Mouse (Mus musculus): ENCODE results near the gene Bach1.

Gene Bach1

DNA sequence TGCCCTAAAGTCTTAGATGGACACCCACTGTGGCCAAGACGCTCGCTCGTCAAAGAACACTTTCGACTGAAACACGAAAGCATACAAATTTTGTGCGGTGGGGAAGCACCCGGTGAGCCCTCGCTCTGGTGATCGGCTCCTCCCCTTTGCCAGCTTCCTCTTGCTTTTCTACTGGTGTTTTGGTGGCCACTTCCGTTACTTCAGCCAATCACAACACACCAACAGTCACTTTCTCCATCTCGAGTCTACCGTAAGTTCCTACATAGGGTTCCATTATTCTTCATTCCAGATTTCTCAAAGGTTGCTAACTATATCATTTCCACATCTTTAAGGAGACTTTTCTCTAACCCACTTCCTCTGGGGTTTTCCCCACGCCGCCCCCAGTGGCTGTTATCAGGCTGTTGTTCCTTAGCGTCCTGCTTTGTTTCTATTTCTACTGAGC is 65.9 kb downstream of the Bach1 start:
- TF ChIP-seq NANOG (IDR thresholded peaks at IDR 0.05; ENCODE audit: borderline replicate concordance, low read length): no peak
- TF ChIP-seq CTCF (conservative IDR thresholded peaks at IDR 0.05; ENCODE audit: low read length): no peak
- TF ChIP-seq POU5F1 (IDR thresholded peaks at IDR 0.05; ENCODE audit: borderline replicate concordance, low read length): no peak
- Histone ChIP-seq H3K9me3 (ENCODE audit: low read length) (peaks cover 10% of the 10 kb centered on the region), H3K4me3 (replicated peaks; ENCODE audit: low read length) (no peak overlapping the region), H3K27me3 (ENCODE audit: insufficient read depth, low read length) (no peaks in the 10 kb centered on the region; the same call in 1 of the 2 replicates), H3K36me3 (ENCODE audit: insufficient read depth, low read length) (no peaks in the 10 kb centered on the region), H3K4me1 (replicated peaks; ENCODE audit: low read depth, low read length) (no peaks in the 10 kb centered on the region)

- Histone ChIP-seq H3K4me3 (replicated peaks; ENCODE audit: low read length) (no peak overlapping the region), H3K27me3 (ENCODE audit: insufficient read depth, low read length) (no peaks in the 10 kb centered on the region), H3K4me1 (replicated peaks; ENCODE audit: low read depth, low read length) (no peaks in the 10 kb centered on the region), H3K36me3 (ENCODE audit: insufficient read depth, low read length) (no peaks in the 10 kb centered on the region), H3K9me3 (ENCODE audit: low read length) (peaks cover 10% of the 10 kb centered on the region)
- TF ChIP-seq CTCF (conservative IDR thresholded peaks at IDR 0.05; ENCODE audit: low read length) (no peak), NANOG (IDR thresholded peaks at IDR 0.05; ENCODE audit: borderline replicate concordance, low read length) (no peak), POU5F1 (IDR thresholded peaks at IDR 0.05; ENCODE audit: borderline replicate concordance, low read length) (no peak)
Measured at GRCm38 (mm10) chr16:87765984-87766383, 67.2 kb downstream of the Bach1 start.

GRCm38 (mm10) chr16:87770576-87770975 is 71.8 kb downstream of the Bach1 start:
- no peak for TF ChIP-seq NANOG (IDR thresholded peaks at IDR 0.05; ENCODE audit: borderline replicate concordance, low read length)
- TF ChIP-seq POU5F1 (IDR thresholded peaks at IDR 0.05; ENCODE audit: borderline replicate concordance, low read length): no peak
- no peak for TF ChIP-seq CTCF (conservative IDR thresholded peaks at IDR 0.05; ENCODE audit: low read length)
- Histone ChIP-seq H3K36me3 (ENCODE audit: insufficient read depth, low read length) (no peaks in the 10 kb centered on the region), H3K4me1 (replicated peaks; ENCODE audit: low read depth, low read length) (no peaks in the 10 kb centered on the region), H3K27me3 (ENCODE audit: insufficient read depth, low read length) (no peaks in the 10 kb centered on the region), H3K9me3 (ENCODE audit: low read length) (peaks cover 7% of the 10 kb centered on the region; the same call in 1 of the 2 replicates), H3K4me3 (replicated peaks; ENCODE audit: low read length) (no peak overlapping the region)

GRCm38 (mm10) chr16:87771926-87772325 is 73.2 kb downstream of the Bach1 start:
- Histone ChIP-seq H3K4me1 (replicated peaks; ENCODE audit: low read depth, low read length) (no peaks in the 10 kb centered on the region), H3K27me3 (ENCODE audit: insufficient read depth, low read length) (no peaks in the 10 kb centered on the region), H3K4me3 (replicated peaks; ENCODE audit: low read length) (no peak overlapping the region), H3K36me3 (ENCODE audit: insufficient read depth, low read length) (no peaks in the 10 kb centered on the region), H3K9me3 (ENCODE audit: low read length) (peaks cover 7% of the 10 kb centered on the region; the same call in 1 of the 2 replicates)
- no peak for TF ChIP-seq NANOG (IDR thresholded peaks at IDR 0.05; ENCODE audit: borderline replicate concordance, low read length)
- TF ChIP-seq POU5F1 (IDR thresholded peaks at IDR 0.05; ENCODE audit: borderline replicate concordance, low read length): no peak

DNA sequence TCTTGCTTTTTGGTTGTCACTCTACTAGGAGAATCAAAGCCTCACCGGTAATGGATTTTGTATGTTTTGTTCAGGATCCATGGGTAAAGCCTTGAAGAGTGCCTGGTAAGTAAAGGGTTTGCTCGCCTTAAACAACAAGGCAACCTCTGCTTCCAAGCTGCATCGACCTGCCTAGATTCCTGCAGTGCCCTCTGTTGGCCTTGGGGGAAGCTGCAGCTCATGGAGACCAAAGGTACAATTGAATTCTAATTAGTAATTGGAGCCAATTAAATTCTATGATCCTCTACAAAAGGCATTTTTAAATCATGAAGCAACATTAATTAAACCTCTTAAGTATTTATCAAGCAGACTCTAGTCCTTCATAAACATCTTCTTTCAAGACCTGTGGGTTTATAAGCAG is 75.7 kb downstream of the Bach1 start:
- TF ChIP-seq NANOG (IDR thresholded peaks at IDR 0.05; ENCODE audit: borderline replicate concordance, low read length): no peak
- TF ChIP-seq CTCF (conservative IDR thresholded peaks at IDR 0.05; ENCODE audit: low read length): peak; percentile 77

DNA sequence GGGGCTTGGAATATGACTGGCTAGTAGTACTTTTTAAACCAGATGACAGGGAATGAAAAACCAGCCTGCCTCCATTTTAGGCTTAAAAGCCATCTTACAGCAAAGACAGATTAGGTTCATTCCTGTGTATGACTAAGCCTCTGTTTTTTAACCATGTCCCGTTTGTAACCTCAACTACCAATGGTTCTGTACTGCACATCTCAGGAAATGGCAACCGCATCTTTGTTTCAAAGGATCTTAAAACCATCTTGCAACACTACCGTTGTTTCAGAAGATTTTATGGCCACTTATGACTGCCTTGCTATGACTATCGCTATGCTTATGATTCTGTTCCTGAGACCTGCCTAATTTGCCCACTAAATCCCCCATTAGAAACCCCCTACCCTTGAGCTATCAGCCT is 78.6 kb downstream of the Bach1 start:
- Histone ChIP-seq H3K9me3 (ENCODE audit: low read length) (no peaks in the 10 kb centered on the region), H3K36me3 (ENCODE audit: insufficient read depth, low read length) (no peaks in the 10 kb centered on the region), H3K4me1 (replicated peaks; ENCODE audit: low read depth, low read length) (no peaks in the 10 kb centered on the region), H3K27me3 (ENCODE audit: insufficient read depth, low read length) (no peaks in the 10 kb centered on the region), H3K4me3 (replicated peaks; ENCODE audit: low read length) (no peak overlapping the region)
- TF ChIP-seq POU5F1 (IDR thresholded peaks at IDR 0.05; ENCODE audit: borderline replicate concordance, low read length) (no peak), NANOG (IDR thresholded peaks at IDR 0.05; ENCODE audit: borderline replicate concordance, low read length) (no peak), CTCF (conservative IDR thresholded peaks at IDR 0.05; ENCODE audit: low read length) (no peak)

More for the DNA sequence above, 75.7 kb downstream of the Bach1 start:
- H3K27me3 ChIP-seq (ENCODE audit: insufficient read depth, low read length): no peaks in the 10 kb centered on the region
- H3K36me3 ChIP-seq (ENCODE audit: insufficient read depth, low read length): no peaks in the 10 kb centered on the region
- no peaks in the 10 kb centered on the region for H3K9me3 ChIP-seq (ENCODE audit: low read length)
- no peak overlapping the region for H3K4me3 ChIP-seq (replicated peaks; ENCODE audit: low read length)
- H3K4me1 ChIP-seq (replicated peaks; ENCODE audit: low read depth, low read length): no peaks in the 10 kb centered on the region

- TF ChIP-seq POU5F1 (IDR thresholded peaks at IDR 0.05; ENCODE audit: borderline replicate concordance, low read length) (no peak), CTCF (conservative IDR thresholded peaks at IDR 0.05; ENCODE audit: low read length) (no peak), NANOG (IDR thresholded peaks at IDR 0.05; ENCODE audit: borderline replicate concordance, low read length) (no peak)
- no peaks in the 10 kb centered on the region for H3K36me3 ChIP-seq (ENCODE audit: insufficient read depth, low read length)
- H3K4me3 ChIP-seq (replicated peaks; ENCODE audit: low read length): no peak overlapping the region
- no peaks in the 10 kb centered on the region for H3K27me3 ChIP-seq (ENCODE audit: insufficient read depth, low read length)
- H3K9me3 ChIP-seq (ENCODE audit: low read length): peaks cover 8% of the 10 kb centered on the region; the same call in 1 of the 2 replicates
- H3K4me1 ChIP-seq (replicated peaks; ENCODE audit: low read depth, low read length): no peaks in the 10 kb centered on the region
Measured at GRCm38 (mm10) chr16:87781637-87782036, 82.9 kb downstream of the Bach1 start.

Measured in E14TG2a.4 (cell line).